Mouse (Mus musculus): ENCODE data around the gene Celf1. TPM values are rescaled to one million over a fixed set of nuclear protein-coding genes. Genes with fewer than 3 reads are reported as not detected.
"Not testable (repeated sequence)": the region's sequence is repeated elsewhere in the genome, so short reads cannot be mapped to it uniquely, and the experiment has no call there.

Gene Celf1
- polyA plus RNA-seq (2015; fragmentation: Nextera tagmentation; extraction: Ambion mirVana) = 82.5 and 91.3 TPM in 2 replicates

- Histone ChIP-seq H3K4me1 (peaks cover 23% of the 10 kb centered on the region), H3K36me3 (peaks cover 3% of the 10 kb centered on the region; the same call in 1 of the 2 replicates), H3K9ac (peak within 1 kb of the TSS; percentile 98), H3K27ac (peak within 1 kb of the TSS; percentile 95), H3K9me3 (no peaks in the 10 kb centered on the region), H3K4me3 (peak within 1 kb of the TSS; percentile 97), H3K4me2 (peak within 1 kb of the TSS; percentile 77), H3K27me3 (no peaks in the 10 kb centered on the region)
- ATAC-seq (ENCODE audit: insufficient number of reproducible peaks, insufficient read depth, low FRiP score, low TSS enrichment, low read depth) = peak; percentile 91
- under 1% methylated on average over 95 of the region's 113 CpGs for WGBS
These were observed at the start of gene Celf1 for GRCm38 (mm10) chr2:90940233-90941229. Gene Celf1 (plus strand): TSS chr2:90940382.

- Histone ChIP-seq H3K36me3 (peaks cover 64% of the 10 kb centered on the region), H3K4me2 (no peak overlapping the region), H3K27me3 (peaks cover 21% of the 10 kb centered on the region), H3K9ac (no peak overlapping the region), H3K4me1 (peaks cover 9% of the 10 kb centered on the region), H3K27ac (no peak overlapping the region), H3K9me3 (no peaks in the 10 kb centered on the region), H3K4me3 (no peak overlapping the region)
- 89% methylated on average over 6 of the region's 6 CpGs for WGBS
- ATAC-seq (ENCODE audit: insufficient number of reproducible peaks, insufficient read depth, low FRiP score, low TSS enrichment, low read depth) = no peak
These were observed 46.4 kb upstream of the Celf1 start for GRCm38 (mm10) chr2:90893673-90894298.

- ATAC-seq (ENCODE audit: insufficient number of reproducible peaks, insufficient read depth, low FRiP score, low TSS enrichment, low read depth); H3K9me3 ChIP-seq; H3K4me3 ChIP-seq; H3K4me1 ChIP-seq; H3K4me2 ChIP-seq; H3K27ac ChIP-seq; H3K9ac ChIP-seq: not testable (repeated sequence)
- WGBS = 79% methylated on average over 3 of the region's 3 CpGs
- H3K36me3 ChIP-seq = peaks cover 69% of the 10 kb centered on the region
- peaks cover 16% of the 10 kb centered on the region for H3K27me3 ChIP-seq
These were observed 45.9 kb upstream of the Celf1 start for GRCm38 (mm10) chr2:90894299-90894677.

- Histone ChIP-seq H3K4me2 (peak overlapping the region; percentile 69), H3K9me3 (no peaks in the 10 kb centered on the region), H3K27me3 (no peaks in the 10 kb centered on the region), H3K27ac (no peak overlapping the region), H3K4me3 (peak overlapping the region; percentile 98), H3K4me1 (peaks cover 32% of the 10 kb centered on the region), H3K36me3 (peaks cover 65% of the 10 kb centered on the region), H3K9ac (peak overlapping the region; percentile 97)
- WGBS = 83% methylated on average over 2 of the region's 2 CpGs
- no peak for ATAC-seq (ENCODE audit: insufficient number of reproducible peaks, insufficient read depth, low FRiP score, low TSS enrichment, low read depth)
These were observed 36.8 kb upstream of the Celf1 start for GRCm38 (mm10) chr2:90903398-90903797.

GRCm38 (mm10) chr2:90904076-90904855, 35.9 kb upstream of the Celf1 start, which contains the start of the genes Kbtbd4 and Ndufs3:
Gene Kbtbd4 (plus strand): TSS chr2:90904740.
Gene Ndufs3 (minus strand): TSS chr2:90904827.
- no peaks in the 10 kb centered on the region for H3K9me3 ChIP-seq
- WGBS = under 1% methylated on average over 43 of the region's 43 CpGs
- H3K4me3 ChIP-seq = peak within 1 kb of the TSS; percentile 98
- peak within 1 kb of the TSS; percentile 94 for H3K27ac ChIP-seq
- peaks cover 65% of the 10 kb centered on the region for H3K36me3 ChIP-seq
- ATAC-seq (ENCODE audit: insufficient number of reproducible peaks, insufficient read depth, low FRiP score, low TSS enrichment, low read depth) = peak; percentile 80
- peak within 1 kb of the TSS; percentile 69 for H3K4me2 ChIP-seq
- peaks cover 32% of the 10 kb centered on the region for H3K4me1 ChIP-seq
- H3K9ac ChIP-seq = peak within 1 kb of the TSS; percentile 97
- no peaks in the 10 kb centered on the region for H3K27me3 ChIP-seq

- Histone ChIP-seq H3K36me3 (peaks cover 66% of the 10 kb centered on the region), H3K4me1 (peaks cover 32% of the 10 kb centered on the region), H3K9ac (peak overlapping the region; percentile 97), H3K27me3 (no peaks in the 10 kb centered on the region), H3K4me3 (peak overlapping the region; percentile 98), H3K27ac (peak overlapping the region; percentile 94), H3K4me2 (peak overlapping the region; percentile 69), H3K9me3 (no peaks in the 10 kb centered on the region)
- ATAC-seq (ENCODE audit: insufficient number of reproducible peaks, insufficient read depth, low FRiP score, low TSS enrichment, low read depth) = no peak; the same call in none of the 2 replicates
- under 1% methylated on average over 21 of the region's 21 CpGs for WGBS
These were observed 35.3 kb upstream of the Celf1 start for GRCm38 (mm10) chr2:90904856-90905224.

GRCm38 (mm10) chr2:90906721-90907120, 33.5 kb upstream of the Celf1 start:
- Histone ChIP-seq H3K27ac (no peak overlapping the region), H3K4me1 (peaks cover 32% of the 10 kb centered on the region), H3K4me2 (no peak overlapping the region), H3K4me3 (no peak overlapping the region), H3K36me3 (peaks cover 70% of the 10 kb centered on the region), H3K27me3 (no peaks in the 10 kb centered on the region), H3K9me3 (no peaks in the 10 kb centered on the region), H3K9ac (no peak overlapping the region)
- ATAC-seq (ENCODE audit: insufficient number of reproducible peaks, insufficient read depth, low FRiP score, low TSS enrichment, low read depth) = no peak
- 90% methylated on average over 2 of the region's 2 CpGs for WGBS

- WGBS = 82% methylated on average over 1 of the region's 1 CpGs
These were observed 29.3 kb upstream of the Celf1 start for GRCm38 (mm10) chr2:90910861-90911260.

GRCm38 (mm10) chr2:90911668-90912067, 28.5 kb upstream of the Celf1 start:
- Histone ChIP-seq H3K4me2 (no peak overlapping the region), H3K36me3 (peaks cover 73% of the 10 kb centered on the region), H3K9me3 (no peaks in the 10 kb centered on the region), H3K4me1 (peaks cover 28% of the 10 kb centered on the region), H3K27me3 (no peaks in the 10 kb centered on the region), H3K9ac (no peak overlapping the region), H3K4me3 (no peak overlapping the region), H3K27ac (no peak overlapping the region)
- WGBS = 80% methylated on average over 1 of the region's 1 CpGs
- ATAC-seq (ENCODE audit: insufficient number of reproducible peaks, insufficient read depth, low FRiP score, low TSS enrichment, low read depth) = no peak

More at GRCm38 (mm10) chr2:90910861-90911260, 29.3 kb upstream of the Celf1 start:
- H3K27ac ChIP-seq = no peak overlapping the region
- no peaks in the 10 kb centered on the region for H3K9me3 ChIP-seq
- H3K4me3 ChIP-seq = no peak overlapping the region
- no peak overlapping the region for H3K9ac ChIP-seq
- no peak overlapping the region for H3K4me2 ChIP-seq
- no peaks in the 10 kb centered on the region for H3K27me3 ChIP-seq
- ATAC-seq (ENCODE audit: insufficient number of reproducible peaks, insufficient read depth, low FRiP score, low TSS enrichment, low read depth) = no peak
- H3K36me3 ChIP-seq = peaks cover 79% of the 10 kb centered on the region
- peaks cover 26% of the 10 kb centered on the region for H3K4me1 ChIP-seq

GRCm38 (mm10) chr2:90913671-90914070, 26.5 kb upstream of the Celf1 start:
- Histone ChIP-seq H3K9ac (0 out of 2 replicates have a peak overlapping the region, but pooled peaks have one; percentile 11), H3K4me2 (no peak overlapping the region), H3K4me1 (peaks cover 25% of the 10 kb centered on the region), H3K36me3 (peaks cover 53% of the 10 kb centered on the region), H3K27me3 (no peaks in the 10 kb centered on the region), H3K27ac (no peak overlapping the region), H3K9me3 (no peaks in the 10 kb centered on the region), H3K4me3 (no peak overlapping the region)
- 87% methylated on average over 2 of the region's 2 CpGs for WGBS
- no peak for ATAC-seq (ENCODE audit: insufficient number of reproducible peaks, insufficient read depth, low FRiP score, low TSS enrichment, low read depth)

- H3K9me3 ChIP-seq = no peaks in the 10 kb centered on the region
- 60% methylated on average over 1 of the region's 1 CpGs for WGBS
- H3K27me3 ChIP-seq = no peaks in the 10 kb centered on the region
- H3K27ac ChIP-seq = no peak overlapping the region
- peaks cover 26% of the 10 kb centered on the region for H3K4me1 ChIP-seq
- peaks cover 35% of the 10 kb centered on the region for H3K36me3 ChIP-seq
- H3K4me3 ChIP-seq = no peak overlapping the region
- peak overlapping the region; percentile 99; the same call in 1 of the 2 replicates for H3K9ac ChIP-seq
- no peak for ATAC-seq (ENCODE audit: insufficient number of reproducible peaks, insufficient read depth, low FRiP score, low TSS enrichment, low read depth)
- H3K4me2 ChIP-seq = peak overlapping the region; percentile 74
These were observed 24.7 kb upstream of the Celf1 start for GRCm38 (mm10) chr2:90915516-90915915.
